Mouse (Mus musculus): ENCODE data around the gene Lck. TPM values are rescaled to one million over a fixed set of nuclear protein-coding genes. Genes with fewer than 3 reads are reported as not detected.

Gene Lck
- 1,000 to 10,000 TPM; 1,449 to 1,788 (median 1,727) TPM for polyA plus RNA-seq (2017; shearing (Covaris generic))

GRCm38 (mm10) chr4:129573430-129573829, at the start of gene Lck:
Gene Lck (minus strand): TSS chr4:129573641.
- ATAC-seq, result peak; percentile 60

- ATAC-seq, result no peak
Measured at GRCm38 (mm10) chr4:129622803-129623535, 49.5 kb upstream of the Lck start.

GRCm38 (mm10) chr4:129622120-129622802, 48.8 kb upstream of the Lck start:
- no peak for ATAC-seq

DNA sequence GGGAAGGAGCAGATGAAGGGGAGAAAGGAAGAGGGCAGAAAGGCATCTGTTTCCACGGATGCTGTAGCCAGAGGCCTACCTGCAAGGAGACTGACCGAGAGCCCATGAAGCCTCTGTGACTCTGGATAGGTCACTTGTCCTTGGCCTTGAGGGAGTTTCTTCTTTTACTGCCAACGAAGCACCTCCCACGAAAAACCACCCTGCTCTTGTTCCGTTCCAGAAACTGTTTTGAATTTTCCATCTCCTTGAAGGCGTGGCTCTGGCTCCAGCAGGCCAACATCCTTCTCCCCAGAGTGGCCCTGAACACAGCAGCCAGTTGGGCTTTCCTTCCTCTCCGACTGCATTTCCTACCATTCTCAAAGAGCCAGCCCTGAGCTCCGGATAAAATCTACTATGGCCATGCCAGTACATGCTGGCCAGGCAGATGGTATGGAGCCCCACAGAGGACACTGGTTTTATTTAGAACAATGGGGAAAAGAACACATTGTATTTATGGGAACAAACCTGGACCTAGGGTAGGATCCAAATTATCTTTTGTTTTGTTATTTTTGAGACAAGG, 47.9 kb upstream of the Lck start:
- ATAC-seq, result no peak

- no peak for ATAC-seq
Measured at GRCm38 (mm10) chr4:129620419-129621282, 47.2 kb upstream of the Lck start.

DNA sequence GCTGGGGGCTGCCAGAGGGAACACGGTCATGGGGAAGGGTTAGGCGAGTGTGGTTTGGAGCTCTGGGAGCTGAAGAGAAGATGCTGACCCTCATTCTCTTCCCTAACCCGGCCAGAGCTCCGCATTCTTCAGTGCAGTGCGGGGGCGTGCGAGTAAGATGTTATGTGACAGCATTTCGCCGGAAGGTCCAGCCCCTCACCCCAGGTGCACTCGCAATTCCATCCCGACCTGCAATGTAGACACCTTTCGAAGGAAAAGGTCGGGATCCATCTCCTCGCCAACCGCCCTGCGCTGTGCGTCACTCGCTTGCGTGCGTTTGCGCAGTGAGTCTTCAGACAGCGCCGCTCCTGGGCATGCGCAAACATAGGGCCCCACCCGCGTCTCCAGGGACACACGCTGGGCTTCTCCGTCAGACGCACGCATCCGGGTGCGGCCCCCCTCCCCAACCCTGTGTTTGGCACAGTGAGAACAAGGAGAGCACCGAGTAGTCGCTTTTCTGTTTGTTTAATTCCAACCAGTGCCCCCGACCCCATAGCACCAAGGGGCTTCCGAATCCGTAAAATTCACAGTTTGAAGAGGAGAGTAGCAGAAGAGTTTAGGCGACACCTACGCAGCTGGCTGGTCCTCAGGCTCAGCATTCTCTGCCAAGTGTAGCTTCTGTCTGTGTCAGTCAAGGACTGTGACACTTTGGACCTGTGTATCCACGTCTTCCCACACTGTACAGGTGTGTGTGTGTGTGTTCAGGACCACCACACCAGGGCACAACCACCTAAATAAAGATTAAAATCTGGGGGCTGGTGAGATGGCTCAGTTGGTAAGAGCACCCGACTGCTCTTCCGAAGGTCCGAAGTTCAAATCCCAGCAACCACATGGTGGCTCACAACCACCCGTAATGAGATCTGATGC, 45.6 kb upstream of the Lck start, which contains the start of gene Iqcc:
Gene Iqcc (minus strand): TSS at position 314 of the 906 bp plus-strand sequence.
- peak; percentile 86 for ATAC-seq

- no peak for ATAC-seq
Measured at GRCm38 (mm10) chr4:129618031-129618430, 44.6 kb upstream of the Lck start.

- no peak for ATAC-seq
Measured at GRCm38 (mm10) chr4:129617121-129617641, 43.7 kb upstream of the Lck start.

DNA sequence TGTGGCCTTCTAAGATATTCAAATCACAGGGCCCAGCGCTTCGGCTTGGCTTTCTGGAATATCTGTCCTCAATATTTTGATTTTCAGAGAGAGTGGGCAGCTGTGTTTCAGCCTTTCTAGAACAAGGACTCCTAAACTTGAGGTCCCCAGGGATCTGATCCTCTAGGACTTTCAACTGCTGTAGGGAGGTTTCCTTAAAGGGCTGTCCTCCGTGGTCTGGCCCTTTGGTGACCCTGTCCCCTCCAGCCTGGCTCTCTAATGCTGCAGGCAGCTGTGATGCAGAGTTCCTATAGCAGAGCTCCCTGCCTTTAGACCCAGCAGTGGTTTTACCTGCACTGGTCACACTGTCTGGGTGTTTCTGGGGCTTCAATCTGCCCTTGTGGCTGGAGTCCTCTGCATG, 43.2 kb upstream of the Lck start:
- no peak for ATAC-seq

DNA sequence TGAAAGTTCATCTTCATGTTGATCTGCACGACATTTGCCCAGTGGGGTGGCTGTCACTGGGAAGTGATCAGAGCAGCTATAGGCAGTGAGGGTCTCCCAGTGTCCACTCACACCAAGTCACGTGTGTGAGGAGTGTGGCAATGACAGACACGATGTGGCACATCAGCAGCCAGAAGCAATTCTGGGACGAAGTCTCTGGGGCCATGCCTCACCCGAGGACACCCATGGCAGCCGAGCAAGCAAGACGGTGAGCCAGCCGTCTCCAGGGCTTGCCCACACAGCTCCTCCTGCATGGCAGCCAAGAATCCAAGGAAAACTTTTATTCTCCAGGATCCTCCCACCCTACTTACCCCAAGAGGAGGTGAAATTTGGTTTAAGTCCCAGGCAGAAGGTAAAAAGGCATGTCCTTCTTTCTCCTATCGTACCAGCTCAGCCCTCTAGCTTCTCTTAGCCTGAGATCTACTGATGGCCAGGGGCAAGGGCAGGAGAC, 42.4 kb upstream of the Lck start:
- ATAC-seq, result no peak

- ATAC-seq, result no peak
Measured at GRCm38 (mm10) chr4:129614093-129614492, 40.7 kb upstream of the Lck start, which contains the start of gene Dcdc2b. Gene Dcdc2b (minus strand): TSS chr4:129614257.

DNA sequence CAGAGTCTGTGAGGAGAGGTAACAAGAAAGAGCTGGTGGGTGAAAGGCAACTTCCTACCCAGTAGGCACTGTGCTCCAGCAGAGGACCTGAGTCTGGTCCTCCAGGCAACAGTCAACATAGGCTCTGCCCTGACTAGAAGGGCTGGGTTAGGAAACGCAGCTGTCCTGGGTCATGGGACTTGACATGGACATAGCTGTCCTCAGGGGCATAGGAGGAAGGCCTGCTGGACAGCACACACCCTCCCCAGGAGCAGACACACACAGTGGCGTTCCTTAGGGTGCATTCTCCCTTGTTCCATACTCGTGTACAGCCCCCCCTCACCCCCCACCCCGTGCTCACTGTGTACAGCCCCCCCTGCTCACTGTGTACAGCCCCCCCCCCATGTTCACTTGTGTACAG, 37.0 kb upstream of the Lck start:
- no peak for ATAC-seq

- ATAC-seq, result peak; percentile 51
Measured at GRCm38 (mm10) chr4:129610026-129610425, 36.6 kb upstream of the Lck start.

- no peak for ATAC-seq
Measured at GRCm38 (mm10) chr4:129609139-129609631, 35.7 kb upstream of the Lck start.

GRCm38 (mm10) chr4:129608426-129609025, 35.1 kb upstream of the Lck start:
- ATAC-seq, result peak; percentile 92

DNA sequence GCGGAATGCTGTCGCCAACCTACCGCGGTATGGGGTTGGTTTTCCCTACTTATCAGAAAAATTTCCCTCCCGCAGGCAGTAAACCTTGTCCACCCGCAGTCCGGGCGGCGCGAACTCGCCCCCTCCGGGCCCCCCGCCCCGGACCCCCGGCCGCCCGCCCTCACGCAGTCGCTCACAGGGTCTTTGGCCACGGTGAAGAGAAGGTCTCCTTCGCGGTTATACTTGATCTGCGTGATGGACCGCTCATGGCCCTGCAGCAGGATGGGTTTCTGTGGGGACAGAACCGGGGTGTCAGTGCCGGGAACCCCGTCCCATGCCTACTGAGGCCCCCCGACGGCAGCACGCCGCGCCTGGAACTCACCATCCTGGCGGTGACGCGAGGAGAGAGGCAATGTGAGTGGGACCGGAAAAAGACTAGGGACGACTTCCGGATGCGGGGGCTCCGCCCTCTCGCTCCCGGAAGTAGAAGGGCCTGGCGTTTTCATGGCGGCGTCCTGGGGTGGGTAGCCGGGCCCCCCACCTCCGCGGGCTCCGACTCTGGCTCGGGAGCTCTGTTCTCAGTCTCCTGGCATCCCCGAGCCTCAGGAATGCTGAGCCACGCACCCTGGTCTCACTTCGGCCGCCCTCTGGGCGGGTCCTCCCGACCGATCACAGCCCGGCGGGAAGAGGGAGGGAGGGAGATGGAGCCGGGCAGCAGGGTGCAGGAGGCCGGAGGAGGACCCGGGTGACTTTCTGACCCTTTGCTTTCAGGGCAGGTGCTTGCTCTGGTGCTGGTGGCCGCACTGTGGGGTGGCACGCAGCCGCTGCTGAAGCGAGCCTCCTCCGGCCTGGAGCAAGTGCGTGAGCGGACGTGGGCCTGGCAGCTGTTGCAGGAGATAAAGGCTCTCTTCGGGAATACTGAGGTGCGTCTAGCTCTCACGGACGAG, 27.1 kb upstream of the Lck start, which contains the start of the genes Eif3i and Tmem234:
Gene Eif3i (minus strand): TSS at position 416 of the 926 bp plus-strand sequence.
Gene Tmem234 (plus strand): TSS at position 436 of the 926 bp plus-strand sequence.
- ATAC-seq, result peak; percentile 99

DNA sequence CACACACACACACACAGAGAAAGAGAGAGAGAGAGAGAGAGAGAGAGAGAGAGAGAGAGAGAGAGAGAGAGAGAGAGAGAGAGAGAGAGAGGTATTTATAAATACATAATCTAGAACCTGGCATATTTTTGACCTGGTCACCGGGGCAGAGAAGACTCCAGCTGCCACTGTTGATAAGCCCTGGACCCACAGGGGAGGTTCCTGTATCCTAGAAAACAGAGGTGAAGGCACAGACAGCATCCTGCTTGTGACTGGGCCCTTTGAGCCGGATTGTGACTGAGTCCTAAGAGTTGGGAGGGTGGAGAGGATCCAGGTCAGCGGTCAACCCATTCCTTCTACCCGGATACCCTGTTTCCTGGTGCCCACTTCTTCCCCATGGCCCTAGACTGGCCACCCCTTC, 15.4 kb upstream of the Lck start:
- ATAC-seq, result no peak

DNA sequence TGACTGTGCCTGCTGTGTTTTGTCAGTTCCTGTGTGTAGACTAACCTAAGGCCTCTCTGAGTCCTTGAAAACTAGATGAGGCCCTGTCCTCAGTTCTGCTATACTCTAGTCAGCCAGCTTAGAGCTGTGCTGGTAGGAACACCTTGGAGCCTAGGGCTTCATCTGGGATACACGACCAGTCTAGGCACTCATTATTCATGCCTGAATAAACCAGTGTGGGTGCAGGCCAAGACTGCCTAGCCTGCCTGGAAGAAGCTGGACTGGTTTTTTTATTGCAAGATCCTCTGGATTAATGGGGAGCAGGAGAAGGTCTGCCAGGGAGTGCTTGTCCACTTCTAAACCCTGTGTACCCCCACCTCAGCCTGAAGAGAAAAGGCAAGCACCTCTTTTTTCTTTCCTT, 13.5 kb upstream of the Lck start:
- ATAC-seq, result no peak

- ATAC-seq, result no peak
Measured at GRCm38 (mm10) chr4:129585773-129586172, 12.3 kb upstream of the Lck start.

All from inflammation-experienced regulatory T-cells, adult 6 months (primary cell).